31 mouse cellular contexts compared by ENCODE assay signal in the genomic region with DNA sequence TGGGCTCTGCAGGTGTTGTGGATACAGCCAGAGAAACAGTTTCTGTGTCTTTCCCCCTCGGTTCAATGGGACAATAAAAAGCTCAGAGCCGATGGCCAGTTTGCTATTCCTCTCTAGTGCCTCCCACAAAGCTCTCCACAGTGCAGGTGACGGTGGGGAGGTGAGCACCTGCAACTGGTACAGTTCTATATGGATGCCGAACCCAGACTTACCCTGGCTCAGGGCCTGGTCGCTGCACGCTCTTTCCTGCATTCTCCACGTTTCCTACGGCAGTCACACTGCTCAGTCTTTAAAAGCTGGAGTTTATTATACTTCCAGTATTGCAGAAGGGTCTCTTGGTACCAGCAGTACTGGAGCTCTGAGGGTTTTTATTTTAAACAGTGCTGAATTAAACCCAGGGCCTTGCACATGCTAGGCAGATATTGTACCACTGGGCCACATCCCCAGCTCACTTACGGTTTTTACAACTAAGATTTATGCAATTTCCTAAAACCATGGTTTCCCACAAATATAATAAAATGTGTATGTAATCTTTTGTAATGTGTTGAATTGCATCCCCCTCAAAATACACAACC.
"Had no signal": no experiment of that assay in that cellular context is flagged by ENCODE, and none has a peak within 500 bp of the region (broad histone marks: within the 10 kb centered on the region; RNA-seq: fewer than 3 reads in every experiment).

No protein-coding gene starts in this region.

- DNase-seq: left cerebral cortex, postnatal 4 days; liver; liver, embryonic 13.5 days; liver, postnatal 0 days; lung, adult 18-20 months; lung, adult 2 months; lung, embryonic 14.5 days; lung, postnatal 10 days; lung, postnatal 14 days; lung, postnatal 36 days; lung, postnatal 4 days; midbrain, embryonic 14.5 days had no signal

- H3K4me1 ChIP-seq: limb, embryonic 12.5 days; limb, embryonic 15.5 days; liver, embryonic 12.5 days; liver, embryonic 13.5 days; liver, embryonic 15.5 days; midbrain, embryonic 12.5 days; midbrain, embryonic 13.5 days; midbrain, embryonic 15.5 days; neural tube, embryonic 12.5 days had no signal

- H3K27me3 ChIP-seq: limb, embryonic 12.5 days; limb, embryonic 15.5 days; liver, embryonic 12.5 days; liver, embryonic 13.5 days; liver, embryonic 15.5 days; lung, embryonic 15.5 days; midbrain, embryonic 12.5 days; midbrain, embryonic 13.5 days; midbrain, embryonic 15.5 days; neural tube, embryonic 12.5 days had no signal

- H3K36me3 ChIP-seq: liver, embryonic 13.5 days had no signal

- H3K4me3 ChIP-seq: left cerebral cortex, adult 2 months; limb, embryonic 12.5 days; limb, embryonic 15.5 days; liver, embryonic 12.5 days; liver, embryonic 13.5 days; liver, embryonic 15.5 days; lung, embryonic 15.5 days; megakaryocyte, embryonic 14.5 days; midbrain, embryonic 10.5 days; midbrain, embryonic 12.5 days; midbrain, embryonic 13.5 days; midbrain, embryonic 15.5 days; myocyte; neural tube, embryonic 12.5 days had no signal

- H3K9me3 ChIP-seq: limb, embryonic 12.5 days; limb, embryonic 15.5 days; liver, embryonic 12.5 days; liver, embryonic 13.5 days; liver, embryonic 15.5 days; lung, embryonic 15.5 days; megakaryocyte, embryonic 14.5 days; midbrain, embryonic 10.5 days; midbrain, embryonic 12.5 days; midbrain, embryonic 13.5 days; midbrain, embryonic 15.5 days; neural tube, embryonic 12.5 days had no signal

- H3K4me2 ChIP-seq: limb, embryonic 12.5 days; limb, embryonic 15.5 days; liver, embryonic 11.5 days; liver, embryonic 12.5 days; liver, embryonic 13.5 days; liver, embryonic 15.5 days; lung, embryonic 14.5 days; lung, embryonic 15.5 days; midbrain, embryonic 11.5 days; midbrain, embryonic 12.5 days; midbrain, embryonic 13.5 days; midbrain, embryonic 15.5 days; neural tube, embryonic 12.5 days had no signal

- H3K27ac ChIP-seq: left cerebral cortex, adult 2 months; limb, embryonic 12.5 days; limb, embryonic 15.5 days; liver, embryonic 12.5 days; liver, embryonic 13.5 days; liver, embryonic 14.5 days; liver, embryonic 15.5 days; lung, embryonic 15.5 days; macrophage; midbrain, embryonic 10.5 days; midbrain, embryonic 12.5 days; midbrain, embryonic 13.5 days; midbrain, embryonic 15.5 days; neural tube, embryonic 12.5 days had no signal

- H3K9ac ChIP-seq: limb, embryonic 12.5 days; limb, embryonic 15.5 days; liver, embryonic 12.5 days; liver, embryonic 13.5 days; liver, embryonic 14.5 days; liver, embryonic 15.5 days; liver, postnatal 0 days; lung, embryonic 14.5 days; lung, embryonic 15.5 days; midbrain, embryonic 12.5 days; midbrain, embryonic 13.5 days; midbrain, embryonic 15.5 days; neural tube, embryonic 12.5 days had no signal

- ATAC-seq: liver, embryonic 12.5 days; liver, postnatal 0 days; lung, postnatal 0 days; midbrain, embryonic 13.5 days; midbrain, embryonic 15.5 days; midbrain, embryonic 16.5 days had no signal
